Mouse (Mus musculus) ES-Bruce4 (cell line): Measurements from ENCODE around the gene Fmo6. TPM values are rescaled to one million over a fixed set of nuclear protein-coding genes. Genes with fewer than 3 reads are reported as not detected.

Experiments
- H3K27ac ChIP-seq: 2 replicates; pipeline ENCODE4 v1.5.1; 2012; ENCODE audit warnings: low read length, inconsistent platforms; ENCODE audit not compliant: insufficient read depth
- H3K27me3 ChIP-seq: 2 replicates; pipeline ENCODE4 v1.6.1; 2012; ENCODE audit warnings: mild to moderate bottlenecking, low read length, inconsistent platforms; ENCODE audit not compliant: control insufficient read depth, poor library complexity, insufficient read depth, severe bottlenecking
- H3K36me3 ChIP-seq: 2 replicates; pipeline ENCODE4 v1.6.1; 2012; ENCODE audit warnings: inconsistent platforms, mild to moderate bottlenecking, low read length, moderate library complexity; ENCODE audit not compliant: control insufficient read depth, poor library complexity, insufficient read depth, severe bottlenecking
- H3K4me1 ChIP-seq: one replicate; pipeline ENCODE4 v1.8.1; 2011; ENCODE audit warnings: low read length; ENCODE audit not compliant: control insufficient read depth, insufficient read depth
- H3K4me3 ChIP-seq: 2 replicates; pipeline ENCODE4 v1.5.1; 2011; ENCODE audit warnings: low read depth, mild to moderate bottlenecking, low read length
- H3K9ac ChIP-seq: 2 replicates; pipeline ENCODE4 v1.6.1; 2012; ENCODE audit warnings: low read depth, mild to moderate bottlenecking, inconsistent platforms; ENCODE audit not compliant: poor library complexity, severe bottlenecking
- H3K9me3 ChIP-seq: replicated peaks from 2 replicates; pipeline ENCODE4 v1.6.1; 2012; ENCODE audit warnings: mild to moderate bottlenecking, low read length, inconsistent platforms; ENCODE audit not compliant: control insufficient read depth, poor library complexity, insufficient read depth, severe bottlenecking
- CTCF ChIP-seq: IDR thresholded peaks from one replicate; pipeline ENCODE4 v1.8.1; 2011; ENCODE audit warnings: low read depth, low read length
- EP300 ChIP-seq: IDR thresholded peaks from 2 replicates; pipeline ENCODE4 v1.6.1; 2011; ENCODE audit warnings: low read depth, low read length; ENCODE audit not compliant: insufficient read depth
- POLR2A ChIP-seq: IDR thresholded peaks from one replicate; pipeline ENCODE4 v1.8.1; 2011; ENCODE audit warnings: low read length; ENCODE audit not compliant: insufficient read depth
- polyA plus RNA-seq: library from polyadenylated mRNA; stranded (reverse); fragments of >200 nt; gene quantifications from 2 replicates; pipeline ENCODE4 v1.2.4, GENCODE M21; 2011; ENCODE audit warnings: low read depth; ENCODE audit not compliant: missing spikeins, insufficient read depth, insufficient read length

Fmo6 gene
- polyA plus RNA-seq, 1 experiment: not detected

- Histone ChIP-seq H3K27ac (no peak overlapping the region), H3K4me3 (no peak overlapping the region), H3K9me3 (no peaks in the 10 kb centered on the region), H3K36me3 (no peaks in the 10 kb centered on the region), H3K27me3 (no peaks in the 10 kb centered on the region), H3K4me1 (no peaks in the 10 kb centered on the region), H3K9ac (no peak overlapping the region)
- TF ChIP-seq CTCF (no peak), EP300 (no peak), POLR2A (no peak)
Observed at GRCm38 (mm10) chr1:162929146-162929545, 8.2 kb downstream of the Fmo6 start.

- H3K9me3 ChIP-seq: no peaks in the 10 kb centered on the region
- no peaks in the 10 kb centered on the region for H3K4me1 ChIP-seq
- H3K4me3 ChIP-seq: no peak overlapping the region
- TF ChIP-seq CTCF (no peak), POLR2A (no peak), EP300 (no peak)
- no peak overlapping the region for H3K9ac ChIP-seq
- no peak overlapping the region for H3K27ac ChIP-seq
- no peaks in the 10 kb centered on the region for H3K36me3 ChIP-seq
- H3K27me3 ChIP-seq: no peaks in the 10 kb centered on the region
Observed at GRCm38 (mm10) chr1:162925121-162925520, 12.2 kb downstream of the Fmo6 start.

- no peaks in the 10 kb centered on the region for H3K27me3 ChIP-seq
- H3K9me3 ChIP-seq: no peaks in the 10 kb centered on the region
- no peak for TF ChIP-seq POLR2A
- TF ChIP-seq EP300: no peak
- no peak for TF ChIP-seq CTCF
- no peak overlapping the region for H3K9ac ChIP-seq
- no peaks in the 10 kb centered on the region for H3K36me3 ChIP-seq
- H3K4me3 ChIP-seq: no peak overlapping the region
- no peak overlapping the region for H3K27ac ChIP-seq
- H3K4me1 ChIP-seq: no peaks in the 10 kb centered on the region
Observed at GRCm38 (mm10) chr1:162916661-162917060, 20.7 kb downstream of the Fmo6 start.

GRCm38 (mm10) chr1:162914932-162915556, 22.3 kb downstream of the Fmo6 start:
- Histone ChIP-seq H3K27me3 (no peaks in the 10 kb centered on the region), H3K4me3 (no peak overlapping the region), H3K27ac (no peak overlapping the region), H3K36me3 (no peaks in the 10 kb centered on the region), H3K9ac (no peak overlapping the region), H3K4me1 (no peaks in the 10 kb centered on the region), H3K9me3 (no peaks in the 10 kb centered on the region)
- no peak for TF ChIP-seq EP300
- no peak for TF ChIP-seq CTCF
- TF ChIP-seq POLR2A: no peak

- H3K4me1 ChIP-seq: no peaks in the 10 kb centered on the region
- H3K9me3 ChIP-seq: no peaks in the 10 kb centered on the region
- TF ChIP-seq CTCF: no peak
- no peak for TF ChIP-seq EP300
- TF ChIP-seq POLR2A: no peak
- H3K36me3 ChIP-seq: no peaks in the 10 kb centered on the region
- H3K9ac ChIP-seq: no peak overlapping the region
- no peak overlapping the region for H3K4me3 ChIP-seq
- no peak overlapping the region for H3K27ac ChIP-seq
- H3K27me3 ChIP-seq: no peaks in the 10 kb centered on the region
Observed at GRCm38 (mm10) chr1:162912085-162912484, 25.2 kb downstream of the Fmo6 start.

GRCm38 (mm10) chr1:162901879-162902278, 35.4 kb downstream of the Fmo6 start:
- Histone ChIP-seq H3K4me3 (no peak overlapping the region), H3K9me3 (no peaks in the 10 kb centered on the region), H3K9ac (no peak overlapping the region), H3K36me3 (no peaks in the 10 kb centered on the region), H3K4me1 (no peaks in the 10 kb centered on the region), H3K27ac (no peak overlapping the region), H3K27me3 (no peaks in the 10 kb centered on the region; the same call in 1 of the 2 replicates)
- TF ChIP-seq CTCF: no peak
- TF ChIP-seq EP300: no peak
- no peak for TF ChIP-seq POLR2A
